Mouse (Mus musculus) forebrain, embryonic 15.5 days (tissue): ENCODE data around the gene Aco2. TPM values are rescaled to one million over a fixed set of nuclear protein-coding genes. Genes with fewer than 3 reads are reported as not detected.

ENCODE experiments used
- ATAC-seq: fragments of 200-750 bp; cut with Nextera tagmentation; replicated peaks from 2 replicates; pipeline ENCODE4 v1.8.0; 2017; ENCODE audit warnings: mild to moderate bottlenecking, moderate TSS enrichment, moderate library complexity
- H3K27ac ChIP-seq: fragments of 300-500 bp; sonication (generic); replicated peaks from 2 replicates; pipeline ENCODE4 v1.5.1; 2015; ENCODE audit warnings: mild to moderate bottlenecking, inconsistent platforms
- H3K27me3 ChIP-seq: fragments of 300-500 bp; sonication (generic); 2 replicates; pipeline ENCODE4 v1.6.1; 2015; ENCODE audit warnings: inconsistent platforms
- H3K36me3 ChIP-seq: fragments of 300-500 bp; sonication (generic); 2 replicates; pipeline ENCODE4 v1.6.1; 2015; ENCODE audit warnings: mild to moderate bottlenecking, inconsistent platforms
- H3K4me1 ChIP-seq: fragments of 300-500 bp; sonication (generic); 2 replicates; pipeline ENCODE4 v1.6.1; 2015; ENCODE audit warnings: inconsistent platforms
- H3K4me2 ChIP-seq: fragments of 300-500 bp; sonication (generic); replicated peaks from 2 replicates; pipeline ENCODE4 v1.6.1; 2015; ENCODE audit warnings: mild to moderate bottlenecking, inconsistent platforms
- H3K4me3 ChIP-seq: fragments of 300-500 bp; sonication (generic); 2 replicates; pipeline ENCODE4 v1.5.1; 2015; ENCODE audit warnings: mild to moderate bottlenecking, inconsistent platforms
- H3K9ac ChIP-seq: fragments of 300-500 bp; sonication (generic); replicated peaks from 2 replicates; pipeline ENCODE4 v1.6.1; 2015; ENCODE audit warnings: mild to moderate bottlenecking, inconsistent platforms
- H3K9me3 ChIP-seq: fragments of 300-500 bp; sonication (generic); 2 replicates; pipeline ENCODE4 v1.6.1; 2016; ENCODE audit warnings: inconsistent platforms
- WGBS: fragments of 180-500 bp; shearing (Covaris S2); methylation state at CpG from one replicate; pipeline ENCODE4 v1.1.7; 2015; ENCODE audit warnings: mixed read lengths; 5-methylcytosine and 5-hydroxymethylcytosine counted together
- polyA plus RNA-seq: library from polyadenylated mRNA; unstranded; fragments of >200 nt; fragmentation: Nextera tagmentation; extraction: Ambion mirVana; gene quantifications from 2 replicates; pipeline ENCODE4 v1.2.1, GENCODE M21; 2015

The Aco2 gene
- polyA plus RNA-seq, 1 experiment from 2014 or later: 243 TPM

- no peaks in the 10 kb centered on the region for H3K36me3 ChIP-seq
- no peaks in the 10 kb centered on the region for H3K27me3 ChIP-seq
- H3K9ac ChIP-seq: no peak overlapping the region
- H3K9me3 ChIP-seq: no peaks in the 10 kb centered on the region
- peaks cover 24% of the 10 kb centered on the region for H3K4me1 ChIP-seq
- no peak; the same call in 1 of the 2 replicates for ATAC-seq
- peak overlapping the region; percentile 76 for H3K4me3 ChIP-seq
- under 1% methylated on average over 8 of the region's 8 CpGs for WGBS
- peak overlapping the region; percentile 89 for H3K27ac ChIP-seq
- H3K4me2 ChIP-seq: peak overlapping the region; percentile 88
Observed at GRCm38 (mm10) chr15:81961078-81961451, 89.0 kb downstream of the Aco2 start.

- Histone ChIP-seq H3K9me3 (no peaks in the 10 kb centered on the region), H3K4me2 (no peak overlapping the region), H3K9ac (no peak overlapping the region), H3K27me3 (no peaks in the 10 kb centered on the region), H3K36me3 (no peaks in the 10 kb centered on the region), H3K4me3 (no peak overlapping the region), H3K27ac (no peak overlapping the region), H3K4me1 (peaks cover 11% of the 10 kb centered on the region)
- WGBS: 73% methylated on average over 1 of the region's 1 CpGs
- ATAC-seq: no peak
Observed at GRCm38 (mm10) chr15:81964262-81964661, 92.2 kb downstream of the Aco2 start.

Other genes starting within 250 kb of the Aco2 start
- gene L3mbtl2, start 208.4 kb upstream of the Aco2 start, polyA plus RNA-seq: 31.6 and 31.9 TPM in 2 replicates
- gene Chadl, start 175.0 kb upstream of the Aco2 start, polyA plus RNA-seq: 19.8 and 20.1 TPM in 2 replicates
- 50.2 and 50.7 TPM in 2 replicates for gene Zc3h7b, start 127.3 kb upstream of the Aco2 start, polyA plus RNA-seq
- gene Rangap1, start 126.8 kb upstream of the Aco2 start, polyA plus RNA-seq: 130 and 131 TPM in 2 replicates
- 31.9 and 32.6 TPM in 2 replicates for gene Tef, start 69.9 kb upstream of the Aco2 start, polyA plus RNA-seq
- gene Tob2, start 13.5 kb upstream of the Aco2 start, polyA plus RNA-seq: 20.2 and 21.1 TPM in 2 replicates
- gene Phf5a, start 398 bp upstream of the Aco2 start, polyA plus RNA-seq: 124 and 128 TPM in 2 replicates
- 89.8 and 91.2 TPM in 2 replicates for gene Polr3h, start 53.9 kb downstream of the Aco2 start, polyA plus RNA-seq
- gene Csdc2, start 64.5 kb downstream of the Aco2 start, polyA plus RNA-seq: 130 and 133 TPM in 2 replicates
- gene Pmm1, start 88.6 kb downstream of the Aco2 start, polyA plus RNA-seq: 82.5 and 84.5 TPM in 2 replicates
- not detected in 2 replicates for gene 1700029P11Rik, start 108.2 kb downstream of the Aco2 start, polyA plus RNA-seq
- 58.9 and 59.5 TPM in 2 replicates for gene Xrcc6, start 115.5 kb downstream of the Aco2 start, polyA plus RNA-seq
- 42.3 and 44.7 TPM in 2 replicates for gene Desi1, start 161.6 kb downstream of the Aco2 start, polyA plus RNA-seq
- 258 and 264 TPM in 2 replicates for gene Snu13, start 175.3 kb downstream of the Aco2 start, polyA plus RNA-seq
- not detected in 2 replicates for gene 4930407I10Rik, start 186.8 kb downstream of the Aco2 start, polyA plus RNA-seq
- not detected in 2 replicates for gene Mei1, start 197.7 kb downstream of the Aco2 start, polyA plus RNA-seq